Mouse (Mus musculus) spleen, embryonic (tissue): Measurements from ENCODE around the gene Igsf8.
"Not testable (repeated sequence)": the region's sequence is repeated elsewhere in the genome, so short reads cannot be mapped to it uniquely, and the experiment has no call there.

Source experiments
- CTCF ChIA-PET: fragments of 350-600 bp; sonication (Branson Sonifier 250); formaldehyde crosslinking; loops from one replicate; lab custom pipeline; 2022; lab: Charles Lee

Igsf8 gene

GRCm38 (mm10) chr1:172261477-172262078 is at the start of gene Igsf8:
Gene Igsf8 (plus strand): TSS chr1:172261641.
- CTCF ChIA-PET, result interaction anchor here (0.5 kb wide), 1 partner anchor 45 kb away, joined by 4 read pairs; no protein-coding TSS in a partner anchor

DNA sequence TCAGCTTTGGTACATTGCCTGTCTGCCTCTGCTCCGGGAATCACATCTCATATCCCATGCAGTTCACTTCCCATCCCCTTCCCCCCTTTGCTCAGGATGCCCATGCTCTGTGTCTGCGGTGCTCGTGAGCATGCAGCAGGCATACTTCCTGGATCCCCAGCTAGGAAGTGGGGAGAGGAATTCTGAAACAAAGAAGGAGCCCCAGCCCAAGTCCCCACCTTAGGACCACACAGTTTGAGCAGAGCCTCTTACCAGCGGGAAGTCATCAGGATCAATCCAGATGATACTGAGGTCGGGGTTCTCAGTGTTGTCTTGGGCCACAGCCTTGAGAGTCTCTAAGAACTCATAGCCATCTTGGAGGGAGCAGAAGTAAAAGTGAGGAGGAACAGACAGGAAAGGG is 48.7 kb upstream of the Igsf8 start:
- CTCF ChIA-PET, result no interaction called here

DNA sequence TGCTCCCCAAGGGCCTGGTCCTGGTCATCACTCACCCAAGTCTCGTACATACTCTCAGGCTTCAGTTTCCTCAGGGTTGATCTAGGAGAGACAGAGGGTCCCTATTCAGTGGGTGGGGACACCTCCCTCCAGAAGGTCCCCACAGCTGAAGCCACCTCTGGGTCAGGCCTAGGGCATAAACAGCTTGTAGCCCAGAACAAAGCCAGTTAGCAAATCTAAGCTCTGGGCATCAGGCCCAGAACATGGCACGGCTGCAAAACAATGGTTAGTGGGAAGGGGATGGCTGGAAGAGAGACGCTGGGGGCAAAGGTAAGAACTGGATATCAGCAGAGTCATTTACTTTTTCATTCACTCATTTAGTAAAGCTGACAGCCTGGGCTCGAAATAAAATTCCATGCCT is 47.7 kb upstream of the Igsf8 start:
- CTCF ChIA-PET, result interaction anchor here (0.6 kb wide), 1 partner anchor 71 kb away, joined by 3 read pairs; no protein-coding TSS in a partner anchor

DNA sequence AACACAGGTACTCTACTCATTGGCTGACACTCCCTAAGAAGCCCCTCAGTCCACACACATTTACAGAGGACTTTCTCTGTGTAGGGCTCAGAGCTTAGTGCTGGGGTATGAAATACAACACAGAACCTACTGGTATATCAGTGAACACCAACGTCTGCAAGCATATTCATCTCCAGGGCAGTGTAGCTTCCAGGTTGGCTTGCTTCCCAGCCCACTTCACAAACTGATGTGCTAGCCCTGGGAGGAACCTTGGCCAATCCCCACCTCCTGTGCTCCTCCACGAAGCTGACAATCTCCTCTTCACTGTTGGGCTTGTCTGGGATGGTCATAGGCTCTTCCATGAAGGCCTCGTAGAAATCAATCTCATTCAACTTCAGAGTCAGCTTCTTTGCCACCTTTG is 46.7 kb upstream of the Igsf8 start:
- CTCF ChIA-PET, result no interaction called here

- CTCF ChIA-PET, result interaction anchor here (0.7 to 1.4 kb wide), 3 partner anchors 32 to 56 kb away, joined by 4 to 13 read pairs (median 4); no protein-coding TSS in a partner anchor
These were observed 44.3 kb upstream of the Igsf8 start for GRCm38 (mm10) chr1:172217148-172217547.

DNA sequence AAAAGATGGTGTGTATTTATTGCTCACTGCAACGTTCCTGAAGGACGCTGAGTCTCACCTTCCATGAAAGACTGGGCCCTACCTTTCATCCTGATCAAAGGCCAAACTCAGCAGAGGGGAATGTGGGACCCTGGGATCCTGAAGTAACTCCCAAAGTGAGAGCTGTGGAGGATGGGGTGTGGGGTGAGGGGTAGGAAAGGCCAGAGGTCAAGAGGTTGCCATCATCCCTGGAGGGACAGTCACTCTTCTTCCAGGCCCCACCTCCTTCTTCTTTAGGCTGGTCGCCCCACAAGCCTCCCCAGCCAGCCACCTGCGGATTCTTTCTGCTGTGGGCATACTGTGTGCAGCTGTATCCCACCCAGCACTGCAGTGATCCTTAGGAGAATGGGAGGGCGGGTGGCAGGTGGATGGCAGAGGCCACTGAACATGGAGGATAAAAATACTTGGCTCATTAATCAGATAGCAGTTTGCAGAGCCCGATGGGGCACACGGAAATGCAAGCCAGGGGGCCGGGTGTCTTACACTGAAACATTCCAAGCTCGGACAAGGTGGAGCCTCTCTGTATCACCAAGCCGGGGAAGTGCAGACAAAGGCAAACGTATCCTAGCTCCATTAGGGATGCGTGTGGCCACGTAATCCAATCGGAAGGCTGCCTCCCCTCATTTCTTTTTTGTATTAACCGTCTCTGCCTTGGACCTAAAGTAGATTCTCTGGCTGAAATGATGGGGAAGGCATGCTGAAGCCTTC is 43.1 kb upstream of the Igsf8 start:
- CTCF ChIA-PET, result interaction anchor here (0.6 kb wide), 2 partner anchors 75 to 485 kb away, joined by 3 read pairs; no protein-coding TSS in a partner anchor

GRCm38 (mm10) chr1:172219451-172220406 is 41.7 kb upstream of the Igsf8 start, which contains the start of gene Casq1:
Gene Casq1 (minus strand): TSS chr1:172219868.
- CTCF ChIA-PET, result interaction anchor here (0.6 kb wide), 1 partner anchor 53 kb away, joined by 5 read pairs; no protein-coding TSS in a partner anchor

GRCm38 (mm10) chr1:172220414-172220813 is 41.0 kb upstream of the Igsf8 start:
- CTCF ChIA-PET, result interaction anchor here (0.6 kb wide), 1 partner anchor 71 kb away, joined by 5 read pairs; no protein-coding TSS in a partner anchor

GRCm38 (mm10) chr1:172221297-172222063 is 40.0 kb upstream of the Igsf8 start:
- CTCF ChIA-PET, result no interaction called here

DNA sequence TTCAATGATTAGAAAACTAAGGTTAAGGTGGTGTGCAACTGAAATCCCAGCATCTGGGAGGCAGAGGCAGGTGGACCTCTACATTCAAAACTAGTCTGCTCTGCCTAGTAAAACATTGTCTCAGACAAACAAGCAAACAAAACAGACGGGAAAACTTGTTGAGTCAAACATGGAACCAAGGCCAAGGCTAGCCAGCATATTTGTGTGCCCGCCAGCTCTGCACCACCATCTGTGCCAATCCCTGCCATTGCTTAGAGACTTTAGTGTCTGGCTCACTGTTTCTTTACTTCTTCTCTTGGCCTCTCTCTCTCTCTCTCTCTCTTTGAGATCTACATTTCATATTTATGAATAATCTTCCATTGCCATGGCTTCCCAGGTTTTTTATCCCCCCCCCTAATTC is 33.2 kb upstream of the Igsf8 start:
- CTCF ChIA-PET, result no interaction called here

DNA sequence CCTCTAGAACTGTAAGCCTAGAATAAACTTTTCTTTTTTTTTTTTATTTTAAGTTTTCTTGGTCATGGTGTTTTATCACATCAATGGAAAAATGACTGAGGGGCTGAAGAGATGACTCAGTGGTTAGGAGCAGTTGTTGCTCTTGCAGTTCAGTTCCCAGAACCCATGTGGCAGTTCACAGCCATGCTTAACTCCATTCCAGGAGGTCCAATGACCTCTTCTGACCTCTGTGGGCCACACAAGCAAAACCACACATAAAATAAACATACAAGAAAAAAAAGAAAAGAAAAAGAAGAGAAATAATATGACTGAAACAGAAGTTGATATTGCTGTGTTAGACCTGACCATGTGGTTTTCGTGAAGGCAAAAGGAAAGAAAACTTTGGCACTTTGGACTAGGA is 32.2 kb upstream of the Igsf8 start:
- CTCF ChIA-PET, result no interaction called here

- CTCF ChIA-PET, result interaction anchor here (0.6 kb wide), 1 partner anchor 71 kb away, joined by 12 read pairs; no protein-coding TSS in a partner anchor
These were observed 20.3 kb upstream of the Igsf8 start for GRCm38 (mm10) chr1:172240945-172241708.

GRCm38 (mm10) chr1:172242401-172242800 is 19.0 kb upstream of the Igsf8 start:
- CTCF ChIA-PET, result no interaction called here

DNA sequence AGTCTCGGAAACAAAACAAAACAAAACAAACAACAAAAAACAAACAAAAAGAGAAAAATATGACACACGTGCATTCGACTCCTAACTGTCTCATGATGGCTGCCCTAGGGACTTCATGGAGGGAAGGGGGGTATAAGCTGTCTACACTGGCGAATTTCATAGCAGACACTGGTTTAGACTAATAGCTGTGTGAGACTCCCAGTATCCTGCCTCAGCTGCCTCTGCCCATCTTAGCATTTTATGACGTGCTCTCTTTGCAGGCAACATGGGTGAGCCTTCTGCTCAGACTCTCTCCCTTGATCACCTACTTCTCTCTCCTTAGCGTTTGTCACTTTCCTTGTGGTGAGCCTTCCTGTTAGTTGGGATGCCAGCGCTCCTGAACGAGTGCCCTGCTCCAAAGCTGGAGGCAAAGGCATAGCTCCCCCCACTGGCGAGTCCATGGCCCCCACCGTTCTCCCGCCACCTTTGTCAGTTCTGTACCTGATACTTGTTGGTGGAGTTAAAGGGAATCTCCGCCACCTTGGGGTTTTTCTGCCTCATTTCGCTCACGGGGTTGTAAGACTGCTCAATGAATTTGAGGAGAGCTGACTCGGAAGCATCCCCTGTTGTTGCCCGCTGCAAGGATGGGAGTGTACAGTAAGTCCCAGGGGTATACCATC is 17.8 kb upstream of the Igsf8 start:
- CTCF ChIA-PET, result no interaction called here

DNA sequence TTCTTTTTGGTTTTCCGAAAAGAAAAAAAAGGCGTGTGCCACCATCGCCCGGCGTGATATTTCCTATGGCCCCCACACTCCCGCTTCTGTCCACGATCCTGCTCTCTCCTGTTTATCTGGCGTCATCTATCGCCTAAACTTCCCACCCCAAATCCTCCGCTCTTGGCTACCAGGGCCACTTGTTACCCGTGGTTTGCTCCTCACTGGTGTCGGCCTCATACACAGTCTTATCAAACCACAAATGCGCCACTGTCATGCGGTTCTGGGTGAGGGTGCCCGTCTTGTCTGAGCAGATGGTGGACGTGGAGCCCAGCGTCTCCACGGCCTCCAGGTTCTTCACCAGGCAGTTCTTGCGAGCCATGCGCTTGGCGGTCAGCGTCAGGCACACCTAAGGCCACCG is 16.8 kb upstream of the Igsf8 start:
- CTCF ChIA-PET, result not testable (repeated sequence)

GRCm38 (mm10) chr1:172247216-172247615 is 14.2 kb upstream of the Igsf8 start:
- CTCF ChIA-PET, result interaction anchor here (0.8 kb wide), 1 partner anchor 11 kb away, joined by 4 read pairs; the partner anchor contains the start of gene Atp1a4

DNA sequence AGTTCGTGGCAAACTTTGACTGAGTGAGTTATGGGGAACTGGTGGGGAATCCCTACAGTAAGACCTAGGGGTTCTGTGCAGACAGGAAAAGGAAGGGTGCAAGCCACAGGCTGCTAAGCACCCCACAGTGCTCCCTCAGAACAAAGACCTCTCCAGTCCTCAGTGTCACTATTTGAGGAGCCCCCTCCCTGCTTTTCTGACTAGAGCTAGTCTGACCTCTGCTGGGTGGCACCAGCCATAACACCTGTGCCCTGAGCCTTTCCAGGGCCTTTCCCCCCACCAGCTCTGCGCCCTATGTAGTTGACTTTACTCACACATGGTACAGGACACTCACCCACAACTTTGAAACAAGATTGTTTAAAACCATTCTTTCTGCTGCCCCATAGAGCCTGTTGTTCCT is 13.8 kb upstream of the Igsf8 start:
- CTCF ChIA-PET, result interaction anchor here (0.8 kb wide), 1 partner anchor 10 kb away, joined by 4 read pairs; the partner anchor contains the start of gene Atp1a4

DNA sequence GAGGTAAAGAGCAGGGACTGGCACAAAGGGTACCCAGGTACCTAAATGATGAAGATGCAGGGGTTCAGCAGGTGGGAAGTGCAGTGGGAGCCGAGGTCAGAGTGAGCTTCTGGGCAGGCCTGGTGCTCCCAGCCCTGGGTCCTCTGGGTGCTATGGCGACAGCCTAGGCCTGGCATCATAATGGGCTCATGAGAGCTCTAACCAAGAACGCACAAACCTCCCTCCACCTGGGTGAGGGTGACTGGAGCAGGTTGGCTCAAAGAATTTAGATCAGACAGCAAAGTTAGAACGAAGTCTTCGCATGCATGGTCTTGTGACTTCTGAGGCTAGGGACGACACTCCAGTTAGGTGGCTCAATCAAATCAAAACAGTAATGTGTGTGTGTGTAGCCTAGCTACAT is 3.1 kb upstream of the Igsf8 start, which contains the start of gene Atp1a4:
Atp1a4 (minus strand) TSS at position 101 of the 400 bp plus-strand sequence.
- CTCF ChIA-PET, result interaction anchor here (0.9 kb wide), 1 partner anchor 11 kb away, joined by 4 read pairs; no protein-coding TSS in a partner anchor

DNA sequence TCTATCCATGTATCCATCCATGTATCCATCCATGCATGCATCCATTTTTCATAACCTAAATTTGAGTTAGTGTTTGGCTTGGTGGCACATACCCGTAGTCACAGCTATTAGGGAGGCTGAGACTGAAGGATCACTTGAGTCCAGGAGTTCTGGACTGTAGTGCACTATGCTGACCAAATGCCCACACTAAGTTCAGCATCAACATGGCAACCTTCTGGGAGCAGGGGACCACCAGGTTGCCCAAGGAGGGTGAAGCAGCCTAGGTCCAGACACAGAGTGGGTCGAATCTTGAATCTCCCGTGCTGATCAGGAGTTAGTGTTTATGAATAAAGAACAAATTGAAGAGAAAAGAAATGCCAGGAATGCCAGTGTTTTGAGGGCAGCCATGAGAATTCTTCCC is 9.8 kb downstream of the Igsf8 start:
- CTCF ChIA-PET, result interaction anchor here (0.6 kb wide), 1 partner anchor 48 kb away, joined by 4 read pairs; no protein-coding TSS in a partner anchor
